Mouse (Mus musculus): Measurements from ENCODE around the gene Mical3. TPM values are rescaled to one million over a fixed set of nuclear protein-coding genes. Genes with fewer than 3 reads are reported as not detected.

The Mical3 gene
- polyA plus RNA-seq, 1 experiment = 42.4 TPM

- H3K27ac ChIP-seq (replicated peaks; ENCODE audit: low read depth, low read length) = peak overlapping the region; percentile 66
- peaks cover 9% of the 10 kb centered on the region for H3K4me1 ChIP-seq (ENCODE audit: control insufficient read depth, insufficient read depth, insufficient read length, low read length)
- peak overlapping the region; percentile 74 for H3K4me3 ChIP-seq (ENCODE audit: insufficient read depth, low read depth, low read length)
Observed at GRCm38 (mm10) chr6:121109181-121109981, 21.4 kb downstream of the Mical3 start.

- Histone ChIP-seq H3K4me1 (ENCODE audit: control insufficient read depth, insufficient read depth, insufficient read length, low read length) (peaks cover 19% of the 10 kb centered on the region), H3K27ac (replicated peaks; ENCODE audit: low read depth, low read length) (no peak overlapping the region), H3K4me3 (ENCODE audit: insufficient read depth, low read depth, low read length) (no peak overlapping the region)
Observed at GRCm38 (mm10) chr6:121108075-121108474, 22.7 kb downstream of the Mical3 start.

- Histone ChIP-seq H3K27ac (replicated peaks; ENCODE audit: low read depth, low read length) (no peak overlapping the region), H3K4me3 (ENCODE audit: insufficient read depth, low read depth, low read length) (no peak overlapping the region), H3K4me1 (ENCODE audit: control insufficient read depth, insufficient read depth, insufficient read length, low read length) (peaks cover 25% of the 10 kb centered on the region)
Observed at GRCm38 (mm10) chr6:121106711-121107405, 23.9 kb downstream of the Mical3 start.

GRCm38 (mm10) chr6:121105726-121106125 is 25.1 kb downstream of the Mical3 start:
- H3K4me1 ChIP-seq (ENCODE audit: control insufficient read depth, insufficient read depth, insufficient read length, low read length) = peaks cover 33% of the 10 kb centered on the region
- H3K4me3 ChIP-seq (ENCODE audit: insufficient read depth, low read depth, low read length) = no peak overlapping the region
- no peak overlapping the region for H3K27ac ChIP-seq (replicated peaks; ENCODE audit: low read depth, low read length)

- peaks cover 40% of the 10 kb centered on the region for H3K4me1 ChIP-seq (ENCODE audit: control insufficient read depth, insufficient read depth, insufficient read length, low read length)
- no peak overlapping the region for H3K4me3 ChIP-seq (ENCODE audit: insufficient read depth, low read depth, low read length)
- H3K27ac ChIP-seq (replicated peaks; ENCODE audit: low read depth, low read length) = no peak overlapping the region
Observed at GRCm38 (mm10) chr6:121103406-121104171, 27.2 kb downstream of the Mical3 start.

- no peak overlapping the region for H3K27ac ChIP-seq (replicated peaks; ENCODE audit: low read depth, low read length)
- no peak overlapping the region for H3K4me3 ChIP-seq (ENCODE audit: insufficient read depth, low read depth, low read length)
- H3K4me1 ChIP-seq (ENCODE audit: control insufficient read depth, insufficient read depth, insufficient read length, low read length) = peaks cover 39% of the 10 kb centered on the region
Observed at GRCm38 (mm10) chr6:121102941-121103340, 27.9 kb downstream of the Mical3 start.

- peaks cover 43% of the 10 kb centered on the region for H3K4me1 ChIP-seq (ENCODE audit: control insufficient read depth, insufficient read depth, insufficient read length, low read length)
Observed at GRCm38 (mm10) chr6:121102084-121102483, 28.7 kb downstream of the Mical3 start.

GRCm38 (mm10) chr6:121101201-121101600 is 29.6 kb downstream of the Mical3 start:
- Histone ChIP-seq H3K4me1 (ENCODE audit: control insufficient read depth, insufficient read depth, insufficient read length, low read length) (peaks cover 51% of the 10 kb centered on the region), H3K4me3 (ENCODE audit: insufficient read depth, low read depth, low read length) (no peak overlapping the region), H3K27ac (replicated peaks; ENCODE audit: low read depth, low read length) (no peak overlapping the region)

More at GRCm38 (mm10) chr6:121102084-121102483, 28.7 kb downstream of the Mical3 start:
- Histone ChIP-seq H3K27ac (replicated peaks; ENCODE audit: low read depth, low read length) (no peak overlapping the region), H3K4me3 (ENCODE audit: insufficient read depth, low read depth, low read length) (no peak overlapping the region)

GRCm38 (mm10) chr6:121099831-121100230 is 31.0 kb downstream of the Mical3 start:
- Histone ChIP-seq H3K4me1 (ENCODE audit: control insufficient read depth, insufficient read depth, insufficient read length, low read length) (peaks cover 56% of the 10 kb centered on the region), H3K27ac (replicated peaks; ENCODE audit: low read depth, low read length) (no peak overlapping the region), H3K4me3 (ENCODE audit: insufficient read depth, low read depth, low read length) (no peak overlapping the region)

- Histone ChIP-seq H3K27ac (replicated peaks; ENCODE audit: low read depth, low read length) (no peak overlapping the region), H3K4me1 (ENCODE audit: control insufficient read depth, insufficient read depth, insufficient read length, low read length) (peaks cover 53% of the 10 kb centered on the region), H3K4me3 (ENCODE audit: insufficient read depth, low read depth, low read length) (no peak overlapping the region)
Observed at GRCm38 (mm10) chr6:121099228-121099608, 31.6 kb downstream of the Mical3 start.

- no peak overlapping the region for H3K27ac ChIP-seq (replicated peaks; ENCODE audit: low read depth, low read length)
- H3K4me1 ChIP-seq (ENCODE audit: control insufficient read depth, insufficient read depth, insufficient read length, low read length) = peaks cover 50% of the 10 kb centered on the region
- H3K4me3 ChIP-seq (ENCODE audit: insufficient read depth, low read depth, low read length) = no peak overlapping the region
Observed at GRCm38 (mm10) chr6:121098511-121099227, 32.1 kb downstream of the Mical3 start.

GRCm38 (mm10) chr6:121098109-121098508 is 32.7 kb downstream of the Mical3 start:
- no peak overlapping the region for H3K4me3 ChIP-seq (ENCODE audit: insufficient read depth, low read depth, low read length)
- H3K4me1 ChIP-seq (ENCODE audit: control insufficient read depth, insufficient read depth, insufficient read length, low read length) = peaks cover 44% of the 10 kb centered on the region
- H3K27ac ChIP-seq (replicated peaks; ENCODE audit: low read depth, low read length) = no peak overlapping the region

- H3K4me1 ChIP-seq (ENCODE audit: control insufficient read depth, insufficient read depth, insufficient read length, low read length) = peaks cover 38% of the 10 kb centered on the region
- H3K27ac ChIP-seq (replicated peaks; ENCODE audit: low read depth, low read length) = 0 out of 2 replicates have a peak overlapping the region, but pooled peaks have one; percentile 32
- no peak overlapping the region for H3K4me3 ChIP-seq (ENCODE audit: insufficient read depth, low read depth, low read length)
Observed at GRCm38 (mm10) chr6:121096862-121097261, 33.9 kb downstream of the Mical3 start.

GRCm38 (mm10) chr6:121096390-121096789 is 34.4 kb downstream of the Mical3 start:
- Histone ChIP-seq H3K4me1 (ENCODE audit: control insufficient read depth, insufficient read depth, insufficient read length, low read length) (peaks cover 34% of the 10 kb centered on the region), H3K27ac (replicated peaks; ENCODE audit: low read depth, low read length) (peak overlapping the region; percentile 32; the same call in 1 of the 2 replicates), H3K4me3 (ENCODE audit: insufficient read depth, low read depth, low read length) (no peak overlapping the region)
